Mouse (Mus musculus): ENCODE measurements around the gene Paqr7.
"Not testable (repeated sequence)": the region's sequence is repeated elsewhere in the genome, so short reads cannot be mapped to it uniquely, and the experiment has no call there.

Gene Paqr7

GRCm38 (mm10) chr4:134471469-134471868, 25.0 kb upstream of the Paqr7 start:
- DNase-seq (ENCODE audit: extremely low read depth, low read depth, low spot score), result no peak

- no peak for DNase-seq (ENCODE audit: extremely low read depth, low read depth, low spot score)
Observed at GRCm38 (mm10) chr4:134473764-134474163, 22.7 kb upstream of the Paqr7 start.

- DNase-seq (ENCODE audit: extremely low read depth, low read depth, low spot score), result no peak
Observed at GRCm38 (mm10) chr4:134474240-134474639, 22.3 kb upstream of the Paqr7 start.

GRCm38 (mm10) chr4:134476899-134477298, 19.6 kb upstream of the Paqr7 start:
- DNase-seq (ENCODE audit: extremely low read depth, low read depth, low spot score), result no peak

- DNase-seq (ENCODE audit: extremely low read depth, low read depth, low spot score), result no peak
Observed at GRCm38 (mm10) chr4:134478031-134478430, 18.5 kb upstream of the Paqr7 start.

- peak; percentile 89 for DNase-seq (ENCODE audit: extremely low read depth, low read depth, low spot score)
Observed at GRCm38 (mm10) chr4:134479839-134480238, 16.7 kb upstream of the Paqr7 start.

GRCm38 (mm10) chr4:134480864-134481263, 15.6 kb upstream of the Paqr7 start:
- DNase-seq (ENCODE audit: extremely low read depth, low read depth, low spot score), result no peak

GRCm38 (mm10) chr4:134481270-134481669, 15.2 kb upstream of the Paqr7 start:
- DNase-seq (ENCODE audit: extremely low read depth, low read depth, low spot score), result no peak

- no peak for DNase-seq (ENCODE audit: extremely low read depth, low read depth, low spot score)
Observed at GRCm38 (mm10) chr4:134482442-134482841, 14.1 kb upstream of the Paqr7 start.

GRCm38 (mm10) chr4:134483078-134483688, 13.3 kb upstream of the Paqr7 start:
- DNase-seq (ENCODE audit: extremely low read depth, low read depth, low spot score), result no peak

- no peak for DNase-seq (ENCODE audit: extremely low read depth, low read depth, low spot score)
Observed at GRCm38 (mm10) chr4:134483696-134484095, 12.8 kb upstream of the Paqr7 start.

GRCm38 (mm10) chr4:134484231-134484630, 12.3 kb upstream of the Paqr7 start:
- DNase-seq (ENCODE audit: extremely low read depth, low read depth, low spot score), result no peak

GRCm38 (mm10) chr4:134485151-134485900, 11.2 kb upstream of the Paqr7 start:
- DNase-seq (ENCODE audit: extremely low read depth, low read depth, low spot score), result no peak

- DNase-seq (ENCODE audit: extremely low read depth, low read depth, low spot score), result no peak
Observed at GRCm38 (mm10) chr4:134488211-134488610, 8.3 kb upstream of the Paqr7 start.

GRCm38 (mm10) chr4:134489986-134490665, 6.4 kb upstream of the Paqr7 start:
- DNase-seq (ENCODE audit: extremely low read depth, low read depth, low spot score), result no peak

- DNase-seq (ENCODE audit: extremely low read depth, low read depth, low spot score), result no peak
Observed at GRCm38 (mm10) chr4:134491716-134492115, 4.8 kb upstream of the Paqr7 start.

GRCm38 (mm10) chr4:134494161-134494560, 2.3 kb upstream of the Paqr7 start:
- not testable (repeated sequence) for DNase-seq (ENCODE audit: extremely low read depth, low read depth, low spot score)

- no peak for DNase-seq (ENCODE audit: extremely low read depth, low read depth, low spot score)
Observed at GRCm38 (mm10) chr4:134494780-134495545, 1.5 kb upstream of the Paqr7 start.

GRCm38 (mm10) chr4:134495546-134495923, 962 bp upstream of the Paqr7 start:
- no peak for DNase-seq (ENCODE audit: extremely low read depth, low read depth, low spot score)

- DNase-seq (ENCODE audit: extremely low read depth, low read depth, low spot score), result no peak
Observed at GRCm38 (mm10) chr4:134497223-134497622, 726 bp downstream of the Paqr7 start.

GRCm38 (mm10) chr4:134497986-134498731, 1.7 kb downstream of the Paqr7 start:
- DNase-seq (ENCODE audit: extremely low read depth, low read depth, low spot score), result no peak

Data from fat pad, adult 2 months (tissue).